Mouse (Mus musculus): ENCODE results near the gene Kcmf1. TPM values are rescaled to one million over a fixed set of nuclear protein-coding genes. Genes with fewer than 3 reads are reported as not detected.

Gene Kcmf1
- 41.6 and 48.5 TPM in 2 replicates for polyA plus RNA-seq (2016; fragmentation: Nextera tagmentation; extraction: Ambion mirVana)

DNA sequence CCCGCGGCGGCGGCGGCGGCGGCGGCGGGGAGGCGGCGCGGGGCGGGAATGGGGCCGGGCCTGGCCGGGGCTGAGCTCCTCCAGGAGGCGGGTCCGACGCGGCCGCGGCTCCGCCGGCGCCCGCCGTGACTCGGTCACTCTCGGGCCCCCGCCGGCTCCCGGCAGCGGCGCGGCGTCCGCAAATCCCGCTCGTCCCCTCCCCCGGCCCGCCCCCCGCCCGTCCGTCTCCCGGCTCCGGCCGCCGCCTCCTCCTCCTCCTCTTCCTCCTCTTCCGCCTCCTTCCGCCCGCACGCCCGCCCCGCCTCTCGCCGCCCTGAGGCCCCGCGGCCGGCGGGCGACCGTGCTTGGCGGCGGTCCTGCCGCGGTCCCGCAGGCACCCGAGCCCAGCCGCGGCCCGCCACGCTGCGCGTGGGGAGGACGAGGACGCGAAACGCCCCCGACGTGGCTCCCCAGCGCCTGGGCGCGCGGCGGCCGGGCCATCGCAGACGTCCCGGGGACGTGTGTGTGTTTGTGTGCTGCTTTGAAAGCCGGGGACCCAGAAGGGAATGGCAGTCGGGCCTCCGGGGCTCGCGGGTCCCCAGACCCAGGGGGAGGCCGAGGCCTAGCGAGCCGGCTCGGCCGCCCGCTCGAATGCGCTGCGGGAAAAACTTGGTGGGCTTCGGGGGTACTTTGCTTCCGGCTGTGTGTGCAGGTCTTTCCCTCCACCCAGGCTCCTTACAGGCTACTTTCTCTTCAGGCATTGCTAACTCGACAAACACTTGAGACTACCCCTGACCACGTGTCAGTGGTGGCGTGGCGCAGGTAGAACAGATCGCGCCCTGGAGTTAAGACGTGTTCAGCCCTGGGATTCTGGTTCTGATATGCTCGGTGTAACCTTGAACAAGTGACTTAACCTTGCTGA is at the start of gene Kcmf1:
Gene Kcmf1, minus strand, starts transcription at position 199 of the 901 bp plus-strand sequence.
- H3K4me3 ChIP-seq = peak within 1 kb of the TSS; percentile 87
- H3K4me1 ChIP-seq = peaks cover 28% of the 10 kb centered on the region
- WGBS = under 1% methylated on average over 105 of the region's 113 CpGs
- no peaks in the 10 kb centered on the region for H3K9me3 ChIP-seq (replicated peaks)
- no peaks in the 10 kb centered on the region for H3K27me3 ChIP-seq (ENCODE audit: low read depth, poor library complexity, severe bottlenecking)
- H3K36me3 ChIP-seq = peaks cover 13% of the 10 kb centered on the region
- peak within 1 kb of the TSS; percentile 100 for H3K27ac ChIP-seq
- peak; percentile 87 for DNase-seq (ENCODE audit: low spot score)

DNA sequence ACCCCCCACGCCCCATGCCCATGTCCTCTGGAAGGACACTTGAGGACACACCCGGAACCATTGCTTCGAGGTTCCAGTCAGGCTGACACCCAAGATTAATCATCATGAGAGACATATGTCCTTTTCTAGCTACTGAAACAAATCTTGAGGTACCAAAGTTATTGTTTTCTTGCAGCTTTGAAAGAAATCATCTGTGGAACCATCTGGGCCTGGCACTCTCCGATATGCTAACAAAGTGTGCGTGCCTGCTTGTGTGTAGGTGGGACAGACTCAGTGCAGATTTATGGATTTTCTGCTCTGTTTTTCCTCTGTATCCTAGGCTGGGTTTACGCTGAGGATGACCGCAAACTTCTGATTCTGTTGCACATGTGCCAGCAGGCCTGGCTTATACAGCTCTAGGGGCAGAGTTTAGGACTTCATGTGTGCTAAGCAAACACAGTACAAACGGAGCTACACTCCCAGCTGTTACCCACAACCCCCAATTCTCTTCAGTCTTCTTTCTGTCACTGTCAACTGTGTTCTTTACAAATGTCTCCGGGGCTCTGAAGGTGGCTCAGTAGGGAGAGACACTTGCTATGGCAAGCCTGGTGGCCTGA is 49.5 kb upstream of the Kcmf1 start:
- H3K9me3 ChIP-seq (replicated peaks) = no peaks in the 10 kb centered on the region
- no peak for DNase-seq (ENCODE audit: low spot score)

DNA sequence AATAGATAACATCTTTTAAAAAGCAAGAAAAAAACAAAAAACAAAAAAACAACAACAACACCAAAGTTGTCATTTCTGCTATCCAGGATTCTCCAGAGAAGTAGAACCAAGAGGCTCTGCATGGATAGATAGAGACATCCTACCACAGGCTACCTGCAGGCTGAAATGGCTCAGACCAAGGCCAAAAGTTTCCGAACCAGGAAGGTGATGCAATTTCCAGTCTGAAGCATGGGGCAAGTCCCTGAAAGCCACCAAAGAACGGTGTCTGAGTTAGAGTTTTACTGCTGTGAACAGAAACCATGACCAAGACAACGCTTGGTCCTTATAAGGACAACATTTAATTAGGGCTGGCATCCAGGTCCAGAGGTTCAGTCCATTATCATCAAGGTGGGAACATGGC is 48.6 kb upstream of the Kcmf1 start:
- Histone ChIP-seq H3K4me1 (peaks cover 16% of the 10 kb centered on the region), H3K27me3 (ENCODE audit: low read depth, poor library complexity, severe bottlenecking) (no peaks in the 10 kb centered on the region), H3K4me3 (no peak overlapping the region), H3K27ac (no peak overlapping the region), H3K9me3 (replicated peaks) (no peaks in the 10 kb centered on the region), H3K36me3 (no peaks in the 10 kb centered on the region)
- DNase-seq (ENCODE audit: low spot score) = no peak
- 96% methylated on average over 3 of the region's 3 CpGs for WGBS

More for the DNA sequence above, 49.5 kb upstream of the Kcmf1 start:
- no peak overlapping the region for H3K27ac ChIP-seq
- H3K4me1 ChIP-seq = peaks cover 17% of the 10 kb centered on the region
- no peak overlapping the region for H3K4me3 ChIP-seq
- 88% methylated on average over 9 of the region's 9 CpGs for WGBS
- H3K27me3 ChIP-seq (ENCODE audit: low read depth, poor library complexity, severe bottlenecking) = no peaks in the 10 kb centered on the region
- H3K36me3 ChIP-seq = no peaks in the 10 kb centered on the region

DNA sequence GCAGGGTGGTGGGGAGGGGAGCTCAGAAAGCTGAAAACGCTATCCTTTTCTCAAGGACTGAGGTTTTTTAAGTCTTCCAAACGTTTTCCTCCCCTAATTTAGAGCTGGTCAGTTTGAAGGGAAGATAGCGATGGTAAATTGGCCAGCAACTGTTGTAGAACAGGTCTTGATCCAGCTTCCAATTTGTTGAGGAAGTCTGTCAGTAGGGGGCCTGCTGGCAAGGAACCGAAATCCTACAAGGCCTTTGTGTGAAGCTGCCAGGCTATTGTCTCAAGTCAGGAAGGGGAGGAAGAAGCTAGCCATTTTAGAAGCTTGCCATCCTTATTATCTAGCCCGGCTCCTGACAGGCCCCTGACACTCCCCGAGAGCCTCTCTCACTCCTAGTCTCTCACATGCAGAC is 48.2 kb upstream of the Kcmf1 start:
- H3K4me3 ChIP-seq = no peak overlapping the region
- H3K36me3 ChIP-seq = no peaks in the 10 kb centered on the region
- no peak for DNase-seq (ENCODE audit: low spot score)
- no peaks in the 10 kb centered on the region for H3K9me3 ChIP-seq (replicated peaks)
- H3K4me1 ChIP-seq = peaks cover 12% of the 10 kb centered on the region
- H3K27me3 ChIP-seq (ENCODE audit: low read depth, poor library complexity, severe bottlenecking) = no peaks in the 10 kb centered on the region
- WGBS = 62% methylated on average over 6 of the region's 6 CpGs
- H3K27ac ChIP-seq = no peak overlapping the region

DNA sequence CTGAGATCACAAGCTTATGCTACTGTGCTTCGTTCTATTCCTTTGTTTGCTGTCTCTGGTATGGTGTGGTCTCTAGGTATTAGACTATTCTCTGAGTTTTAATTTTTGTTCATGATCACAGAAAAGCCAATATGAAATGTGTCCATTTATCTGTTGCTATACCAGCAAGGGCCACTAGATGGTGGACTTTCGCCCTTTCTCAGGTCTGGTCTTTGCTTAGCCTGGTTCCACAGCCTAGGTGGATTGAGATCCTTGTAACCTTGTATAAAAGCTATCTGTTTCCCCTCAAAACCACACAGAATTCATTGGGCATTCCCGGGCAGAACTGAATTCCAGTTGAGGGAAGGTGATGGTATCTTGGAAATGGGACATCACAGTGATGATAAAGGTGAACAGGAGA is 40.7 kb upstream of the Kcmf1 start:
- Histone ChIP-seq H3K9me3 (replicated peaks) (no peaks in the 10 kb centered on the region), H3K27ac (no peak overlapping the region), H3K4me1 (0 out of 2 replicates have a peak, but pooled peaks cover 6% of the 10 kb centered on the region), H3K27me3 (ENCODE audit: low read depth, poor library complexity, severe bottlenecking) (no peaks in the 10 kb centered on the region), H3K4me3 (no peak overlapping the region), H3K36me3 (no peaks in the 10 kb centered on the region)
- 10% methylated on average over 3 of the region's 3 CpGs for WGBS
- DNase-seq (ENCODE audit: low spot score) = peak; percentile 64

DNA sequence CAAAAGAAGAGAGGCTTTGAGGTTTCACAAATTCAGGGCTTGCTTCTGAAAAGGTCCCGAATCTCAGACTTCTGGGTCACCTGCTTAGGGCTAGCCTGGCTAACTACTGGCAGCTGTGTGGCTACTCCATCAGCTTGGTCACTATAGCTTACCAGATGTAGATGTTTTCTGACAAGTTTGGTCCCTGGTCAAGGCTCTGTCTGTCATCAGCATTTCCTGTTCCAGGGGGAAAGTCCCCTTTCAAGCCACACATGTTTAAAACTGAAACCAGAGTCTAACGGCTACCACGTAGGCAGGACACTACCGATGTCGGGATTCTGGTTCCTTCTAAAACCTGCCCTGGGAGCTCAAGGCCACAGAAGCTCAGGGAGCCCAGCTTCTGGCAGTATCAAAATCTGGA is 38.1 kb upstream of the Kcmf1 start:
- H3K4me1 ChIP-seq = 0 out of 2 replicates have a peak, but pooled peaks cover 6% of the 10 kb centered on the region
- H3K4me3 ChIP-seq = no peak overlapping the region
- no peak for DNase-seq (ENCODE audit: low spot score)
- no peaks in the 10 kb centered on the region for H3K27me3 ChIP-seq (ENCODE audit: low read depth, poor library complexity, severe bottlenecking)
- WGBS = 75% methylated on average over 5 of the region's 5 CpGs
- no peak overlapping the region for H3K27ac ChIP-seq
- H3K36me3 ChIP-seq = no peaks in the 10 kb centered on the region
- no peaks in the 10 kb centered on the region for H3K9me3 ChIP-seq (replicated peaks)

DNA sequence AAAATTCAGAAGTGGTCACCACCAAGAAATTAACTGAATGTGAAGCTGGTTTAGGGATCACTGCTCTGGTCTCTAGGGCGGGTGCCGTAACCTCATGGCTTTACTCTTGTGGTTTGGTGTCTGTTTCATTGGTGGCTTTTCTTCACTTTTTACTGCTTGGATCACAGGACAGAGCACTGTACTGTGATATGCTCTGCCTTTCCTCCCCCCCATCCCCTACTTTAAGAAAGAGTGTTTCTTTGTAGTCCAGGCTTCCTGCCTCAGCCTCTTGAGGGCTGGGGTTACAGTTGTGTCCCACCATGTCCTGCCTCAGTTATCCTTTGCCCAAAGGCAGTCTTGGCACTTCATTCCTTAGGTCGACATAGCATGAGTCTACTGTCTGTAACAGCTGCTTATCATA is 37.7 kb upstream of the Kcmf1 start:
- H3K9me3 ChIP-seq (replicated peaks) = no peaks in the 10 kb centered on the region
- WGBS = 83% methylated on average over 3 of the region's 3 CpGs
- H3K4me3 ChIP-seq = no peak overlapping the region
- H3K27ac ChIP-seq = no peak overlapping the region
- H3K36me3 ChIP-seq = no peaks in the 10 kb centered on the region
- no peaks in the 10 kb centered on the region for H3K27me3 ChIP-seq (ENCODE audit: low read depth, poor library complexity, severe bottlenecking)
- 0 out of 2 replicates have a peak, but pooled peaks cover 6% of the 10 kb centered on the region for H3K4me1 ChIP-seq
- DNase-seq (ENCODE audit: low spot score) = no peak

DNA sequence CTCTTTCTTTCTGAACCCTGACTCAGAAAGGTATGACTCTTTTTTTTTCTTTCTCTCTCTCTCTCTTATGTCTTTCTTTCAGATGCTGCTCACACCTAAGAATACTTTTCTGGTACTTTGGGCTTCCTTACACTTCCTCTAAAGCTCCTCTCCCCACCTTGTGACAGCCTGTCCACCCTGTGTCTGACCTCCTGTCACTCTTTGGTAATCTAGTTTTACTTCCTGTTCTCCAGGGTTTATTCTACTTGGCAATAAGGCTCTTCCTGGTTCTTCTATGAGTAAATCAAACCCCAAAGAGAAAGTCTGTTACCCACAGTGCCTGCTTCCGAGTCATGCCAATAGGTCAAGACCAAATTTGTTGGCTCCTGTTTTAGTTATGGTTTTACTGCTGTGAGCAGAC is 33.2 kb upstream of the Kcmf1 start:
- Histone ChIP-seq H3K4me1 (0 out of 2 replicates have a peak, but pooled peaks cover 6% of the 10 kb centered on the region), H3K9me3 (replicated peaks) (no peaks in the 10 kb centered on the region), H3K27ac (no peak overlapping the region), H3K27me3 (ENCODE audit: low read depth, poor library complexity, severe bottlenecking) (no peaks in the 10 kb centered on the region), H3K4me3 (no peak overlapping the region), H3K36me3 (no peaks in the 10 kb centered on the region)
- no peak for DNase-seq (ENCODE audit: low spot score)
- WGBS = 90% methylated on average over 1 of the region's 1 CpGs

DNA sequence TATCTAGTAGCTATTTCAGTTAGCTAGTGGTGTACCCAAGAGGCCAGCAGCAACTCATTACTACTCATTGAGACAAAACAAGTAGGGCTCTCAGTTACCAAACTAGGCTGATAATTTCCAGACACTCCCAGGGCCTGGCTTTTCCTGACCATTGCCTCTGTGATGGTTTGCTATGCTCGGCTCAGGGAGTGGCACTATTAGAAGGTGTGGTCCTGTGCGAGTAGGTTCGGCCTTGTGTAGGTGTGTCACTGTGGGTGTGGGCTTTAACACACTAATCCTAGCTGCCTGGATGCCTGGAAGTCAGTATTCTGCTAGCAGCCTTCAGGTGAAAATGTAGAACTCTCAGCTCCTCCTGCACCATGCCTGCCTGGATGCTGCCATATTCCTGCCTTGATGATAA is 31.8 kb upstream of the Kcmf1 start:
- Histone ChIP-seq H3K4me1 (peaks cover 7% of the 10 kb centered on the region), H3K36me3 (no peaks in the 10 kb centered on the region), H3K27ac (no peak overlapping the region), H3K9me3 (replicated peaks) (no peaks in the 10 kb centered on the region), H3K27me3 (ENCODE audit: low read depth, poor library complexity, severe bottlenecking) (no peaks in the 10 kb centered on the region), H3K4me3 (no peak overlapping the region)
- DNase-seq (ENCODE audit: low spot score) = no peak
- WGBS = 93% methylated on average over 3 of the region's 3 CpGs

DNA sequence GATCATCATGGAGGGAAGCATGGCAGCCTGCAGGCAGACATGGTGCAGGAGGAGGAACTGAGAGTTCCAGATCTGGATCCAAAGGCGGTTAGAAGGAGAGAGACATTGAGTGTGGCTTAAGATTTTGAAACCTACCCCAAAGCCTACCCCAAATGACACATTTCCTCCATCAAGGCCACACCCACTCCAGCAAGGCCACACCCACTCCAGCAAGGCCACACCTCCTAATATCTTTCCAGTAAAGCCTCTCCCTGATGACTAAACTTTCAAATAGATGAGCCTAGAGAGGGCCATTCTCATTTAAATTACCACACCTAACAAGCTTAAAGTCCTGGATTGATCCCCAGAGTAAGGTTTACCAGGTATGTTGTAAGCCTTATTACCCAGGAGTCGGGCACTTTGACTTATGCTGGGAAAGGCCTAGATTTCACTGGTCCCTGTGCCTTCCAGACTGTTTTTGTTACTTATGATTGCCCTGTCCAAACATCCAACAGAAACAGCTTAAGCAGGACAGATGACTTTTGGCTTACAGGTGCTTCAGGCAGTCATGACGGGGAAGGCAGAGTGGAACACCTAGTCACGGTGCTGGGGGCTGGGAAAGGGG is 30.1 kb upstream of the Kcmf1 start:
- peaks cover 9% of the 10 kb centered on the region for H3K4me1 ChIP-seq
- no peaks in the 10 kb centered on the region for H3K27me3 ChIP-seq (ENCODE audit: low read depth, poor library complexity, severe bottlenecking)
- 90% methylated on average over 4 of the region's 4 CpGs for WGBS
- H3K9me3 ChIP-seq (replicated peaks) = no peaks in the 10 kb centered on the region
- no peak overlapping the region for H3K4me3 ChIP-seq
- no peak for DNase-seq (ENCODE audit: low spot score)
- no peak overlapping the region for H3K27ac ChIP-seq
- H3K36me3 ChIP-seq = no peaks in the 10 kb centered on the region

DNA sequence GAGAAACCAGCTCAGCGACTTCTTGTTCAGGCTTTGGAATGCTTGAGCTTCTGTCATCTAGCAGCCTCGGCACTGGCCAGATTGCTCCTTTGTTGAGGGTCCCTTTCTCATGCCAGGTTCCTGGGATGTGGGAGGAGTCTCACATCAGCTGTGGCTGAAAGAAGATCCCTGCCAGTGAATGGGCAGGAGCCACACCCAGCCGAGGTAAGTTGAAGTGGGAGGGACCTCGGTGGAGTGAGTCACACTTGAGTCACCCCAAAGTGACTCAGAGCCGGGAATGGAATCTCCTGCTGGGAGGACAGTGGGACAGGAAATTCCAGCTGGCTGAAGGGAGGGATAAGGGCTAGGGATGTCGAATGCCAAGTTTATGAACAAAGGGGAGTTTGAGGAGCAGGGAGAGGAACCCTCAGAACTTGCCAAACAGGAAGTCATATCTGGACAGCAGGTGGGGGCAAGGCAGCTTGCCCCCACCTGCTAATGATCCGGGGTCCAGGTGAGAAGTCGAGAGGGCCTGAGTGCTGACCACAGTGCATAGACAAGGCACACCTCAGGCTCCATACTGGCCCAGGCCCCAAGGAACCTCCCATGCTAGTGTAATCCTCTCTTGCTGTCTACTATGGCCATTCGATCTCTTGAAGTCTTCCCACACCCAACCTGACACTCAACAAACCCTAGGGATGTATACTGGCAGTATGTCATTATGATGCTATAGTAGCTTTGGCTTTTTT is 27.1 kb upstream of the Kcmf1 start:
- DNase-seq (ENCODE audit: low spot score) = no peak
- H3K4me1 ChIP-seq = peaks cover 9% of the 10 kb centered on the region
- no peak overlapping the region for H3K27ac ChIP-seq
- H3K9me3 ChIP-seq (replicated peaks) = no peaks in the 10 kb centered on the region
- H3K4me3 ChIP-seq = no peak overlapping the region
- no peaks in the 10 kb centered on the region for H3K27me3 ChIP-seq (ENCODE audit: low read depth, poor library complexity, severe bottlenecking)
- H3K36me3 ChIP-seq = no peaks in the 10 kb centered on the region
- WGBS = 18% methylated on average over 9 of the region's 9 CpGs

DNA sequence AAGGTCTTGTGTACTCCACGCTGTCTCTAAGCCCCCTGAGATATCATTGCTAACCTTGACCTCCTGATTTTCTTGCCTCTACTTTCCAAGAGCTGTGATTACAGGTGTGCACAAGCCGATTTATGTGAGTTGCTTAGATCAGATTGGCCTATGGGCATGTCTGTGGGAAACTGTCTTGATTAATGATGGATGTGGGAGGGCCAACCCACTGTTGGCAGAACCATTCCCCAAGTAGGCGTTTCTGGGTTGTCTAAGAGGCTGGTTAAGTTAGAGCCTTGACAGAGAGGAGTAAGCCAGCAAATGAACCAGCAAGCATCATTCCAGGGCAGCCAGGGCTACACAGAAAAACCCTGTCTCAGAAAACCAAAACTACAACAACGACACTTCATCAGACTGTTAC is 26.3 kb upstream of the Kcmf1 start:
- DNase-seq (ENCODE audit: low spot score) = no peak
- 81% methylated on average over 4 of the region's 4 CpGs for WGBS
- Histone ChIP-seq H3K4me1 (peaks cover 9% of the 10 kb centered on the region), H3K36me3 (no peaks in the 10 kb centered on the region), H3K27ac (no peak overlapping the region), H3K27me3 (ENCODE audit: low read depth, poor library complexity, severe bottlenecking) (no peaks in the 10 kb centered on the region), H3K4me3 (no peak overlapping the region), H3K9me3 (replicated peaks) (no peaks in the 10 kb centered on the region)
